Mouse (Mus musculus) CH12.LX (cell line): ENCODE results near the gene Spats2. TPM values are rescaled to one million over a fixed set of nuclear protein-coding genes. Genes with fewer than 3 reads are reported as not detected.

ENCODE experiments used
- DNase-seq: peaks from one replicate; pipeline ENCODE4 v3.0.0-alpha.2; 2013; ENCODE audit errors: extremely low read depth
- H3K27ac ChIP-seq: 2 replicates; pipeline ENCODE4 v1.5.1; 2012; ENCODE audit warnings: low read depth, mild to moderate bottlenecking, control low read depth, moderate library complexity; ENCODE audit not compliant: insufficient read depth
- H3K27me3 ChIP-seq: replicated peaks from 2 replicates; pipeline ENCODE3; 2012; ENCODE audit warnings: inconsistent platforms
- H3K36me3 ChIP-seq, 2 experiments: replicated peaks in 1 of 2; 2 replicates each; pipeline versions ENCODE3 to v1.6.1; 2012; ENCODE audit warnings: inconsistent platforms in 1 of 2, low read length in 1 of 2, mild to moderate bottlenecking in 1 of 2, mixed read lengths in 1 of 2, moderate library complexity in 1 of 2; ENCODE audit not compliant: control insufficient read depth in 1 of 2, insufficient read depth in 1 of 2
- H3K4me1 ChIP-seq, 2 experiments: 2 replicates each; pipeline ENCODE4 v1.6.1; 2012; ENCODE audit warnings: inconsistent platforms in 1 of 2, moderate library complexity in 1 of 2; ENCODE audit not compliant: insufficient read depth in 2 of 2, control insufficient read depth in 1 of 2
- H3K4me2 ChIP-seq: 2 replicates; pipeline ENCODE4 v1.6.1; 2012; ENCODE audit warnings: low read depth, mild to moderate bottlenecking, control low read depth; ENCODE audit not compliant: poor library complexity, insufficient read depth, severe bottlenecking
- H3K4me3 ChIP-seq, 3 experiments: fragments of 150-350 bp in 1 of 3; sonication (generic) in 1 of 3; replicated peaks in 1 of 3; 2 replicates each; pipeline versions ENCODE3 to v1.5.1; 2011 to 2012; ENCODE audit warnings: low read depth in 2 of 3, low read length in 2 of 3, mild to moderate bottlenecking in 2 of 3, moderate library complexity in 2 of 3, control low read depth in 1 of 3, improper control_type of control experiment in 1 of 3, inconsistent platforms in 1 of 3, mixed read lengths in 1 of 3; ENCODE audit not compliant: poor library complexity in 1 of 3
- H3K79me2 ChIP-seq: replicated peaks from 2 replicates; pipeline ENCODE4 v1.6.1; 2012; ENCODE audit warnings: mild to moderate bottlenecking, moderate library complexity; ENCODE audit not compliant: control insufficient read depth, poor library complexity, insufficient read depth, severe bottlenecking; ENCODE audit errors: extremely low read depth
- H3K9ac ChIP-seq: 2 replicates; pipeline ENCODE4 v1.6.1; 2012; ENCODE audit warnings: low read depth, mild to moderate bottlenecking, control low read depth, moderate library complexity; ENCODE audit not compliant: insufficient read depth
- H3K9me3 ChIP-seq: replicated peaks from 2 replicates; pipeline ENCODE3; 2012; ENCODE audit warnings: low read length, inconsistent platforms, mixed read lengths
- CHD1 ChIP-seq: IDR thresholded peaks from 2 replicates; pipeline ENCODE4 v1.6.1; 2012; ENCODE audit warnings: low read depth, low read length, improper control_type of control experiment, inconsistent platforms
- CHD2 ChIP-seq: IDR thresholded peaks from 2 replicates; pipeline ENCODE4 v1.6.1; 2011; ENCODE audit warnings: low read length, improper control_type of control experiment
- CTCF ChIP-seq, 2 experiments: IDR thresholded peaks in 1 of 2; conservative IDR thresholded peaks in 1 of 2; 2 replicates each; pipeline ENCODE4 v1.5.1; 2011 to 2012; ENCODE audit warnings: low read depth in 2 of 2, low read length in 2 of 2, improper control_type of control experiment in 1 of 2, inconsistent platforms in 1 of 2, mild to moderate bottlenecking in 1 of 2, moderate library complexity in 1 of 2
- EP300 ChIP-seq: IDR thresholded peaks from 2 replicates; pipeline ENCODE4 v1.6.1; 2011; ENCODE audit warnings: low read length, improper control_type of control experiment
- ETS1 ChIP-seq: conservative IDR thresholded peaks from 2 replicates; pipeline ENCODE4 v1.6.1; 2012; ENCODE audit warnings: low read depth, mild to moderate bottlenecking, inconsistent platforms, low read length, improper control_type of control experiment, moderate library complexity
- GABPA ChIP-seq: IDR thresholded peaks from 2 replicates; pipeline ENCODE4 v1.6.1; 2012; ENCODE audit warnings: low read depth, low read length, improper control_type of control experiment, inconsistent platforms; ENCODE audit not compliant: insufficient replicate concordance
- HCFC1 ChIP-seq: IDR thresholded peaks from 2 replicates; pipeline ENCODE4 v1.6.1; 2012; ENCODE audit warnings: low read depth, mild to moderate bottlenecking, inconsistent platforms, low read length, improper control_type of control experiment
- JUN ChIP-seq: IDR thresholded peaks from 2 replicates; pipeline ENCODE4 v1.6.1; 2011; ENCODE audit warnings: low read depth, mild to moderate bottlenecking, low read length, improper control_type of control experiment, moderate library complexity; ENCODE audit not compliant: insufficient read depth
- JUND ChIP-seq: conservative IDR thresholded peaks from 2 replicates; pipeline ENCODE4 v1.6.1; 2011; ENCODE audit warnings: low read depth, low read length, improper control_type of control experiment
- KAT2A ChIP-seq: IDR thresholded peaks from 2 replicates; pipeline ENCODE4 v1.6.1; 2012; ENCODE audit warnings: low read length, improper control_type of control experiment, inconsistent platforms; ENCODE audit not compliant: insufficient replicate concordance
- MAFK ChIP-seq: IDR thresholded peaks from 2 replicates; pipeline ENCODE4 v1.6.1; 2011; ENCODE audit warnings: low read length, improper control_type of control experiment; ENCODE audit not compliant: insufficient replicate concordance
- MAX ChIP-seq: IDR thresholded peaks from 2 replicates; pipeline ENCODE4 v1.6.1; 2011; ENCODE audit warnings: low read length, improper control_type of control experiment
- MAZ ChIP-seq: IDR thresholded peaks from 2 replicates; pipeline ENCODE4 v1.6.1; 2012; ENCODE audit warnings: low read depth, mild to moderate bottlenecking, inconsistent platforms, low read length, improper control_type of control experiment, moderate library complexity
- MEF2A ChIP-seq: IDR thresholded peaks from 2 replicates; pipeline ENCODE4 v1.6.1; 2014; ENCODE audit warnings: low read depth, mild to moderate bottlenecking, inconsistent platforms, low read length, improper control_type of control experiment, borderline replicate concordance
- MXI1 ChIP-seq: IDR thresholded peaks from 2 replicates; pipeline ENCODE4 v1.6.1; 2011; ENCODE audit warnings: mild to moderate bottlenecking, low read depth, low read length, improper control_type of control experiment
- MYC ChIP-seq: IDR thresholded peaks from 2 replicates; pipeline ENCODE4 v1.6.1; 2011; ENCODE audit warnings: low read depth, mild to moderate bottlenecking, improper control_type of control experiment, low read length
- NRF1 ChIP-seq: IDR thresholded peaks from 2 replicates; pipeline ENCODE4 v1.6.1; 2014; ENCODE audit warnings: low read depth, mild to moderate bottlenecking, inconsistent platforms, low read length, improper control_type of control experiment, moderate library complexity
- RAD21 ChIP-seq: IDR thresholded peaks from 2 replicates; pipeline ENCODE4 v1.6.1; 2011; ENCODE audit warnings: low read depth, mild to moderate bottlenecking, low read length, improper control_type of control experiment, moderate library complexity
- SIN3A ChIP-seq: IDR thresholded peaks from 2 replicates; pipeline ENCODE4 v1.6.1; 2012; ENCODE audit warnings: low read length, improper control_type of control experiment, inconsistent platforms
- SMC3 ChIP-seq: IDR thresholded peaks from 2 replicates; pipeline ENCODE4 v1.6.1; 2011; ENCODE audit warnings: low read depth, low read length, improper control_type of control experiment
- UBTF ChIP-seq: IDR thresholded peaks from 2 replicates; pipeline ENCODE4 v1.6.1; 2012; ENCODE audit warnings: low read depth, mild to moderate bottlenecking, inconsistent platforms, low read length, improper control_type of control experiment, moderate library complexity
- ZKSCAN1 ChIP-seq: IDR thresholded peaks from 2 replicates; pipeline ENCODE4 v1.6.1; 2012; ENCODE audit warnings: low read depth, inconsistent platforms, low read length, improper control_type of control experiment, borderline replicate concordance
- ZNF384 ChIP-seq: IDR thresholded peaks from 2 replicates; pipeline ENCODE4 v1.6.1; 2012; ENCODE audit warnings: low read depth, low read length, improper control_type of control experiment, inconsistent platforms
- dilution Hi-C: fragments of 300-500 bp; cut with MboI; formaldehyde crosslinking; loops from 2 replicates; pipeline ENCODE4 v1.14.3; 2020; ENCODE audit warnings: low sequenced_read_pairs; ENCODE audit not compliant: extremely low pct_unique_long_range_greater_than_20kb, extremely low pct_ligation_motif_present
- in situ Hi-C: fragments of 300-500 bp; cut with MboI; formaldehyde crosslinking; loops from 3 replicates; pipeline ENCODE4 v1.14.3; 2019; ENCODE audit warnings: low sequenced_read_pairs, low pct_ligation_motif_present, low pct_unique_long_range_greater_than_20kb, mixed read lengths
- polyA plus RNA-seq: library from polyadenylated mRNA; unstranded; fragments of >175 nt; gene quantifications from 2 replicates; pipeline ENCODE4 v1.2.1, GENCODE M21; 2012; ENCODE audit warnings: low read depth; ENCODE audit not compliant: insufficient read length
- total RNA-seq, 2 experiments: library from RNA; depleted of rRNA; stranded (reverse); fragments of 300-350 nt in 1 of 2; fragments of >200 nt in 1 of 2; gene quantifications; 2 replicates each; pipeline ENCODE4 v1.2.3; 2012 to 2014

The Spats2 gene
- total and polyA plus RNA-seq, 3 experiments: 26.5 to 81.0 (median 68.3) TPM

- no peaks in the 10 kb centered on the region for H3K79me2 ChIP-seq
- TF ChIP-seq CHD2 (no peak), MAFK (no peak), GABPA (no peak), MYC (no peak), SMC3 (no peak), HCFC1 (no peak), JUND (no peak)
- H3K4me1 ChIP-seq: peaks cover 0 to 21% of the 10 kb centered on the region in 2 experiments; a peak in 2 of 4 replicates
- peaks cover 97% of the 10 kb centered on the region for H3K27me3 ChIP-seq
- no peak overlapping the region for H3K4me2 ChIP-seq
- H3K9ac ChIP-seq: no peak overlapping the region
- no peaks in the 10 kb centered on the region for H3K9me3 ChIP-seq
- no peak overlapping the region for H3K27ac ChIP-seq
- H3K4me3 ChIP-seq: no peak overlapping the region
- DNase-seq: no peak
- dilution Hi-C loops: no loop called here
- H3K36me3 ChIP-seq: no peaks in the 10 kb centered on the region
- in situ Hi-C loops: no loop called here
Observed at GRCm38 (mm10) chr15:99226090-99226489, 100.4 kb downstream of the Spats2 start.

- DNase-seq: no peak
- H3K79me2 ChIP-seq: no peaks in the 10 kb centered on the region
- H3K9me3 ChIP-seq: peaks cover 3% of the 10 kb centered on the region
- no peak overlapping the region for H3K4me3 ChIP-seq
- no peak overlapping the region for H3K4me2 ChIP-seq
- no peak for TF ChIP-seq UBTF
- no peak for TF ChIP-seq CHD1
- TF ChIP-seq CHD2: no peak
- no peaks in the 10 kb centered on the region for H3K36me3 ChIP-seq
- in situ Hi-C loops: no loop called here
- peaks cover 0 to 9% of the 10 kb centered on the region in 2 experiments; a peak in 2 of 4 replicates for H3K4me1 ChIP-seq
- H3K9ac ChIP-seq: no peak overlapping the region
- dilution Hi-C loops: no loop called here
- H3K27me3 ChIP-seq: peaks cover 89% of the 10 kb centered on the region
- no peak overlapping the region for H3K27ac ChIP-seq
Observed at GRCm38 (mm10) chr15:99231998-99232397, 106.3 kb downstream of the Spats2 start.

- H3K4me2 ChIP-seq: no peak overlapping the region
- peaks cover 76% of the 10 kb centered on the region for H3K27me3 ChIP-seq
- in situ Hi-C loops (no loop called here), dilution Hi-C loops (no loop called here)
- peaks cover 3% of the 10 kb centered on the region for H3K9me3 ChIP-seq
- H3K27ac ChIP-seq: no peak overlapping the region
- no peaks in the 10 kb centered on the region for H3K36me3 ChIP-seq
- H3K79me2 ChIP-seq: no peaks in the 10 kb centered on the region
- H3K4me1 ChIP-seq: peaks cover 0 to 9% of the 10 kb centered on the region in 2 experiments; a peak in 2 of 4 replicates
- H3K9ac ChIP-seq: no peak overlapping the region
- DNase-seq: no peak
- H3K4me3 ChIP-seq: no peak overlapping the region
- TF ChIP-seq MXI1 (no peak), CHD1 (no peak), SIN3A (no peak), MAZ (no peak), MAFK (no peak), MEF2A (no peak), ETS1 (no peak), NRF1 (no peak), UBTF (no peak), JUN (no peak), EP300 (no peak), KAT2A (no peak), CTCF (conservative IDR thresholded peaks at IDR 0.05 in 1 of 2, IDR thresholded peaks at IDR 0.05 in 1 of 2; ENCODE audit: low read depth in 2 of 2, low read length in 2 of 2) (no peak), CHD2 (no peak), ZKSCAN1 (no peak), ZNF384 (no peak), JUND (no peak), MAX (no peak), HCFC1 (no peak), RAD21 (no peak)
Observed at GRCm38 (mm10) chr15:99233719-99234118, 108.0 kb downstream of the Spats2 start.
